Mouse (Mus musculus) neural tube, embryonic 11.5 days (tissue): ENCODE measurements around the gene Ier2. TPM values are rescaled to one million over a fixed set of nuclear protein-coding genes. Genes with fewer than 3 reads are reported as not detected.

Experiments used
- ATAC-seq: fragments of 200-750 bp; cut with Nextera tagmentation; 2 replicates; pipeline ENCODE4 v1.8.0; 2017; ENCODE audit warnings: moderate number of reproducible peaks, mild to moderate bottlenecking, moderate TSS enrichment, moderate library complexity; ENCODE audit not compliant: insufficient read depth, low FRiP score, low TSS enrichment
- DNase-seq: peaks from one replicate; pipeline ENCODE4 v3.0.0-alpha.2; 2015; ENCODE audit warnings: low spot score
- H3K27ac ChIP-seq: fragments of 300-500 bp; sonication (generic); 2 replicates; pipeline ENCODE4 v1.5.1; 2014; ENCODE audit warnings: low read depth, mild to moderate bottlenecking, low read length
- H3K27me3 ChIP-seq: fragments of 300-500 bp; sonication (generic); 2 replicates; pipeline ENCODE4 v1.6.1; 2014; ENCODE audit warnings: mild to moderate bottlenecking, low read length, mixed read lengths; ENCODE audit not compliant: control insufficient read depth, insufficient read depth
- H3K36me3 ChIP-seq: fragments of 300-500 bp; sonication (generic); 2 replicates; pipeline ENCODE4 v1.6.1; 2014; ENCODE audit warnings: mild to moderate bottlenecking, low read length, moderate library complexity, mixed read lengths; ENCODE audit not compliant: control insufficient read depth, insufficient read depth
- H3K4me1 ChIP-seq: fragments of 300-500 bp; sonication (generic); 2 replicates; pipeline ENCODE4 v1.6.1; 2014; ENCODE audit warnings: low read length, mixed read lengths; ENCODE audit not compliant: control insufficient read depth, insufficient read depth
- H3K4me2 ChIP-seq: fragments of 300-500 bp; sonication (generic); 2 replicates; pipeline ENCODE4 v1.6.1; 2014; ENCODE audit warnings: low read depth, mild to moderate bottlenecking, moderate library complexity
- H3K4me3 ChIP-seq: fragments of 300-500 bp; sonication (generic); 2 replicates; pipeline ENCODE4 v1.5.1; 2014; ENCODE audit warnings: low read depth, low read length
- H3K9ac ChIP-seq: fragments of 300-500 bp; sonication (generic); 2 replicates; pipeline ENCODE4 v1.6.1; 2014; ENCODE audit warnings: mild to moderate bottlenecking, low read length
- H3K9me3 ChIP-seq: fragments of 300-500 bp; sonication (generic); 2 replicates; pipeline ENCODE4 v1.6.1; 2016; ENCODE audit warnings: low read length; ENCODE audit not compliant: control insufficient read depth
- WGBS: fragments of 180-500 bp; shearing (Covaris S2); extraction: QIAGEN DNeasy Blood & Tissue Kit; methylation state at CpG from one replicate; pipeline ENCODE4 v1.1.7; 2014; 5-methylcytosine and 5-hydroxymethylcytosine counted together
- polyA plus RNA-seq: library from polyadenylated mRNA; unstranded; fragments of >200 nt; fragmentation: Nextera tagmentation; extraction: Ambion mirVana; gene quantifications from 2 replicates; pipeline ENCODE4 v1.2.1, GENCODE M21; 2014

The Ier2 gene
- polyA plus RNA-seq, 1 experiment from 2014 or later, result 71.6 TPM

DNA sequence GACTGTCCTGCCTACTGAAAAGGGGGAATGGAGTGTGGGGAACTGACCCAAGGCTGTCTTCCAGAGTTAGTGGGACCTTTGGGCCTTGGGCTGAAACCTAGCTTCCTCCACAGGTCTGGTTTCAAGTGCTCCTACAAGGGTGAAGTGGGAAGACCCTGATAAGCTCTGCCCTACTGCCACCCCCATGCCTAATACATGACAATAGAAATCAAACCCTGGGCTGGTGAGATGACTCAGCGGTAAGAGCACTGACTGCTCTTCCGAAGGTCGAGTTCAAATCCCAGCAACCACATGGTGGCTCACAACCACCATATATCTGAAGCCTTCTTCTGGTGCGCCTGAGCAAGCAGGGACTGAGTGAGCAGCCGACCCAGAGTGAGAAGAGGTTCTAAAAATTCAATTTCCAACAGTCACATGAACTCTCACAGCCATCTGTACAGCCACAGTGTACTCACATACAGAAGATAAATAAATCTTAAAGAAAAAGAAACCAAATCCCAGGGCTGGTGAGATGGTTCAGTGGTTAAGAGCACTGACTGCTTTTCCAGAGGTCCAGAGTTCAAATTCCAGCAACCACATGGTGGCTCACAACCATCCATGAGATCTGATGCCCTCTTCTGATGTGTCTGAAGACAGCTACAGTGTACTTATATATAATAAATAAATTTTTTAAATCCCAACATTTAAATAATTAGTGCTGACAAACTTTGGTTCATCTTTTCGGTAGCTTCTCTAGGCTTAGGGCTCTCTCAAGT lies 6.3 kb upstream of the Ier2 start:
- H3K4me2 ChIP-seq, result no peak overlapping the region
- no peaks in the 10 kb centered on the region for H3K9me3 ChIP-seq
- no peak overlapping the region for H3K27ac ChIP-seq
- peaks cover 5% of the 10 kb centered on the region for H3K4me1 ChIP-seq
- DNase-seq (no peak), ATAC-seq (no peak)
- no peaks in the 10 kb centered on the region for H3K27me3 ChIP-seq
- H3K36me3 ChIP-seq, result peaks cover 5% of the 10 kb centered on the region
- WGBS, result 84% methylated on average over 6 of the region's 6 CpGs
- H3K9ac ChIP-seq, result no peak overlapping the region
- H3K4me3 ChIP-seq, result no peak overlapping the region

DNA sequence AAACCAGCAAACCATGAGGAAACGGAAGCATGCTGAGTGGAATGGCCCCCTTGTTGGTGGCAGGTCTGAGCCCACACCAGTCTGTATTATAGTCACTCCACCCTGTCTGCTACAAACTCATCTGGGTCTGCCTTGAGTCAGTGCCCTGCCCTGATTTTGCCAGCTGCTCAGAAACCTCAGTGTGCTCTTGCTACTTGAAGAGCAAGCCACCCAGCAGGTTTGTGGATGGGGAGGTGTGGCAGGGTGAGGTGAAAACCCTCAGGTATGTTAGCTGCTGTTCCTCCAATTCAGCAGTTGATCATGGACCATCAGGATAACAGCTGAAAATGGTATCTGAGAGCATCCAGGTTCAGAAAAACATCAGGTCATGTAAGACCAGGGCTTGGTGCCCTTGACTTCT lies 5.4 kb upstream of the Ier2 start:
- 88% methylated on average over 1 of the region's 1 CpGs for WGBS

GRCm38 (mm10) chr8:84665385-84665893 lies 2.8 kb upstream of the Ier2 start:
- DNase-seq (no peak), ATAC-seq (0 out of 2 replicates have a peak, but pooled peaks have one; percentile 1)
- 3% methylated on average over 14 of the region's 14 CpGs for WGBS
- Histone ChIP-seq H3K9ac (peak overlapping the region; percentile 76), H3K4me1 (peaks cover 11% of the 10 kb centered on the region), H3K4me3 (peak overlapping the region; percentile 91), H3K4me2 (peak overlapping the region; percentile 90), H3K9me3 (no peaks in the 10 kb centered on the region), H3K27me3 (no peaks in the 10 kb centered on the region), H3K27ac (peak overlapping the region; percentile 84), H3K36me3 (peaks cover 2% of the 10 kb centered on the region; the same call in 1 of the 2 replicates)

More for the DNA sequence above, 5.4 kb upstream of the Ier2 start:
- DNase-seq (no peak), ATAC-seq (no peak)
- peaks cover 8% of the 10 kb centered on the region for H3K4me1 ChIP-seq
- H3K27me3 ChIP-seq, result no peaks in the 10 kb centered on the region
- H3K4me3 ChIP-seq, result no peak overlapping the region
- no peaks in the 10 kb centered on the region for H3K9me3 ChIP-seq
- peaks cover 2% of the 10 kb centered on the region; the same call in 1 of the 2 replicates for H3K36me3 ChIP-seq
- H3K27ac ChIP-seq, result no peak overlapping the region
- H3K4me2 ChIP-seq, result no peak overlapping the region
- no peak overlapping the region for H3K9ac ChIP-seq

GRCm38 (mm10) chr8:84664566-84665384 lies 2.1 kb upstream of the Ier2 start:
- H3K4me1 ChIP-seq, result peaks cover 16% of the 10 kb centered on the region
- H3K36me3 ChIP-seq, result no peaks in the 10 kb centered on the region
- no peaks in the 10 kb centered on the region for H3K9me3 ChIP-seq
- peak overlapping the region; percentile 91 for H3K4me3 ChIP-seq
- DNase-seq (peak; percentile 86), ATAC-seq (peak; percentile 32; the same call in 1 of the 2 replicates)
- H3K27ac ChIP-seq, result peak overlapping the region; percentile 84
- peak overlapping the region; percentile 90 for H3K4me2 ChIP-seq
- WGBS, result under 1% methylated on average over 29 of the region's 29 CpGs
- H3K27me3 ChIP-seq, result no peaks in the 10 kb centered on the region
- peak overlapping the region; percentile 76 for H3K9ac ChIP-seq

GRCm38 (mm10) chr8:84663483-84664327 lies 1.1 kb upstream of the Ier2 start:
- Histone ChIP-seq H3K9me3 (no peaks in the 10 kb centered on the region), H3K4me1 (peaks cover 19% of the 10 kb centered on the region), H3K4me3 (peak overlapping the region; percentile 91), H3K4me2 (peak overlapping the region; percentile 90), H3K27ac (peak overlapping the region; percentile 84), H3K36me3 (no peaks in the 10 kb centered on the region), H3K9ac (peak overlapping the region; percentile 76), H3K27me3 (no peaks in the 10 kb centered on the region)
- 2% methylated on average over 43 of the region's 43 CpGs for WGBS
- DNase-seq, result peak; percentile 96
- ATAC-seq, result peak; percentile 85

- no peak for DNase-seq
- Histone ChIP-seq H3K4me2 (peak overlapping the region; percentile 90), H3K4me3 (peak overlapping the region; percentile 91), H3K27ac (peak overlapping the region; percentile 75), H3K9me3 (no peaks in the 10 kb centered on the region), H3K27me3 (no peaks in the 10 kb centered on the region), H3K36me3 (no peaks in the 10 kb centered on the region), H3K4me1 (peaks cover 25% of the 10 kb centered on the region), H3K9ac (peak overlapping the region; percentile 91)
- ATAC-seq, result peak; percentile 1; the same call in 1 of the 2 replicates
- WGBS, result under 1% methylated on average over 61 of the region's 61 CpGs
These were observed 586 bp downstream of the Ier2 start for GRCm38 (mm10) chr8:84661961-84662571.

DNA sequence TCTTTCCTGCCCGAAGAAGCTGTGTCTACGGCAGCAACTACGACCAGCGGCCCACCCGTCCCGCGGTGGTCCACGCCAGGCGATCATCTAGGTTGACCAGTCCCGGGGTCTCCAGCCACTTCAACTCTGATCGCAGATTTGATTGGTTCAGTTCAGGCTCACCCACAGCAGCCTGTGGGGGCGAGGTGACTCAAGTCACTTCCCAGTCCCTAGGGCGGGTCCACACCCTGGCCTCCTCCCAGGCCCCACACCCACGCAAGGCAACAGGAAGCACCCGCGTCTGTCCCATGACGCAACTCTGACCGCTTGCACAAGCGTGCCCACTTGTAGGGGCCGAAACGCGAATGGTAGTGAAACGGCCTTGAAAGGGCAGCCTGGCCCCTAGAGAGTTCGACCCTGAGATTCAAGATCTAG lies 1.2 kb downstream of the Ier2 start:
- Histone ChIP-seq H3K9me3 (no peaks in the 10 kb centered on the region), H3K36me3 (no peaks in the 10 kb centered on the region), H3K4me2 (peak overlapping the region; percentile 90), H3K4me1 (peaks cover 31% of the 10 kb centered on the region), H3K27ac (peak overlapping the region; percentile 75), H3K27me3 (no peaks in the 10 kb centered on the region), H3K9ac (peak overlapping the region; percentile 91), H3K4me3 (peak overlapping the region; percentile 91)
- DNase-seq (peak; percentile 53), ATAC-seq (no peak)
- under 1% methylated on average over 24 of the region's 24 CpGs for WGBS
